Mouse (Mus musculus): ENCODE measurements around the gene Rpl19.
A peak's percentile ranks its signal among the peaks of the same experiment; 100 is the strongest.

Rpl19 gene

DNA sequence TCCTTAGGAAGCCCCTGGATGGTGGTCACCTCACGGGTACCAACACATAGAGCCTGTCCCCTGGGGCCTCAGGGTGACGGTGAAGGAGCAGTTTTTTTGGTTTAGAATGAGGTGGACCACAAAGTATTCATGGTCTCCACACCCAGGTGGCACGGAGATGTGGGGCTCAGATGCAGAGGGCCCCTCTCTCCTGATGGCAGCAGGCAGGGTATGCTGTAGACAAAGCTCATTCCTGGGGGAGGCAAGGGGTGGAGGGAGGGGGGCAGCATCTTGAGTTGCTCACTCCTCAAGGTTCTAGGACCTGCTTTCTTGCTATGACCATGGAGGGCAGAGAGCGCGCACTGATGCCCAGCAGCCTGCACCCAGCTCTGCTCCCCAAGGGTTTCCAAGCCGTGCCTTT is 24.5 kb upstream of the Rpl19 start:
- TF ChIP-seq NANOG (IDR thresholded peaks at IDR 0.05; ENCODE audit: borderline replicate concordance, low read length) (no peak), POU5F1 (IDR thresholded peaks at IDR 0.05; ENCODE audit: borderline replicate concordance, low read length) (no peak), CTCF (conservative IDR thresholded peaks at IDR 0.05; ENCODE audit: low read length) (no peak)
- peaks cover 26% of the 10 kb centered on the region for H3K36me3 ChIP-seq (ENCODE audit: insufficient read depth, low read length)
- H3K9me3 ChIP-seq (ENCODE audit: low read length), result no peaks in the 10 kb centered on the region
- peaks cover 4% of the 10 kb centered on the region; the same call in 1 of the 2 replicates for H3K27me3 ChIP-seq (ENCODE audit: insufficient read depth, low read length)
- peak overlapping the region; percentile 77 for H3K4me3 ChIP-seq (replicated peaks; ENCODE audit: low read length)
- peaks cover 70% of the 10 kb centered on the region for H3K4me1 ChIP-seq (replicated peaks; ENCODE audit: low read depth, low read length)

DNA sequence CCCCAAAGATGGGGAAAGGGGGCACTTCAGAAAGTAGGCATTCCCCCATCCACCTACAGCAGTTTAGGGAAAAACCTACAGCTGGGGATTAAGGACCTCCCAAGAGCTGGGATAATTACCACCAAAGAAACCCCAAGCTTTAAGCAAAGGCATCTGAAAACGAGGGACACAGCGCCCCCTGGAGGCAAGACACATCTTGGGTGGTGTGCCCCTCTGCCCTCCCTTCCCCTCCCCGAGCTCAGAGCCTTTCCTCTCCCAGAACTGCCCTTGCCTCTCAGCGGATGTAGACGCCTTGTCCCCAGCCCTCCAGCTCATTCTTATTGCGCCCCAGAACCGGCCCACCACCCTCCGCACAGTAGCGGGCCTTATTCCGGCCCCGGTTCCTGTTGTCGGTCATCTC is 23.9 kb upstream of the Rpl19 start:
- Histone ChIP-seq H3K4me3 (replicated peaks; ENCODE audit: low read length) (peak overlapping the region; percentile 77), H3K27me3 (ENCODE audit: insufficient read depth, low read length) (peaks cover 4% of the 10 kb centered on the region; the same call in 1 of the 2 replicates), H3K4me1 (replicated peaks; ENCODE audit: low read depth, low read length) (peaks cover 70% of the 10 kb centered on the region), H3K9me3 (ENCODE audit: low read length) (no peaks in the 10 kb centered on the region), H3K36me3 (ENCODE audit: insufficient read depth, low read length) (peaks cover 32% of the 10 kb centered on the region)
- TF ChIP-seq NANOG (IDR thresholded peaks at IDR 0.05; ENCODE audit: borderline replicate concordance, low read length), result no peak
- TF ChIP-seq CTCF (conservative IDR thresholded peaks at IDR 0.05; ENCODE audit: low read length), result peak; percentile 86

DNA sequence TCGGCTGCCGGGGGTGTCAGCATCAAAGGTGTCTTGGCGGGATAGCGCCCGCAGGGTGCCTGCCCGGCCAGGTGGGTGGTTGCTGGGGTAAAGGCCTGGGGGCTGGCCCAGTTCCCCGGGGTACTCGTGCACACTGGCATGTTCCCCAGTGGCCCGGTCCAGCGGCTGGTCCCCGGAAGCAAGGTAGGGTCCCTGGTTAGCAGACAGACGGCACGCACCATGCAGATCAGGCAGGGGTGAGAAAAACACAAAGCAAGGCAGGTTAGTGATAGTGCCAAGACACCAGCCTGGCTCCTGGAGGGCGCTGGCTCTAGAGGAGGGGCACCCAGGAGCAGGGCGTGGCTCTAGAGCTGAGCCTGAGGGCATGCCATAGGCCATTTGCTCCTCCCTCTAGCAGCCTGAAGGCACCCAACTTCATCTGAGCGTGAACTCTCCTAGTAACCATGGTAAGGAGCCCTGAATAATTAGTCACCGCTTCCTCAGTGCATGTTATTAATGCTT is 23.3 kb upstream of the Rpl19 start:
- peak overlapping the region; percentile 77 for H3K4me3 ChIP-seq (replicated peaks; ENCODE audit: low read length)
- TF ChIP-seq CTCF (conservative IDR thresholded peaks at IDR 0.05; ENCODE audit: low read length), result no peak
- TF ChIP-seq POU5F1 (IDR thresholded peaks at IDR 0.05; ENCODE audit: borderline replicate concordance, low read length), result no peak
- peaks cover 38% of the 10 kb centered on the region for H3K36me3 ChIP-seq (ENCODE audit: insufficient read depth, low read length)
- no peaks in the 10 kb centered on the region for H3K9me3 ChIP-seq (ENCODE audit: low read length)
- peaks cover 1% of the 10 kb centered on the region; the same call in 1 of the 2 replicates for H3K27me3 ChIP-seq (ENCODE audit: insufficient read depth, low read length)
- H3K4me1 ChIP-seq (replicated peaks; ENCODE audit: low read depth, low read length), result peaks cover 70% of the 10 kb centered on the region

DNA sequence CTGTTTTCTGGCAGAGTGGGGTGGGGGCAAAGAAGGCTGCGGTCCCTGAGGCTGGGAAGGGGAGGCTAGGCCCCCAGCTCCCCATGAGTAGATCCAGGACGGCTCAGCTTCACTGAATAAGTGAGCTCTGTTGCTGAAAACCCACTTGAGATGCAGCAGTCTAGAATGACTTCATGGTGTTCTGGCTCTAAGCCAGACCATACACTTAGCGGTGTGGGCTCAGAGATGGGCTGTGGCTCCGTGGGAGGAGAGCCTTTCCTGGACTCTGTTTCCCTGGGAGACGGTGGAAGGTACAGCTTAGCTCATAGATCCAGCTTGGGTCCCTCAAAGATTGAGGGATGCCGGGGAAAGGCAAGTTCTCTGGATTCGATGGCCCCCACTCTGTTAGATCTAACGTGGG is 22.3 kb upstream of the Rpl19 start:
- no peaks in the 10 kb centered on the region for H3K27me3 ChIP-seq (ENCODE audit: insufficient read depth, low read length)
- peak overlapping the region; percentile 85 for H3K4me3 ChIP-seq (replicated peaks; ENCODE audit: low read length)
- peaks cover 69% of the 10 kb centered on the region for H3K4me1 ChIP-seq (replicated peaks; ENCODE audit: low read depth, low read length)
- H3K36me3 ChIP-seq (ENCODE audit: insufficient read depth, low read length), result peaks cover 48% of the 10 kb centered on the region
- no peak for TF ChIP-seq NANOG (IDR thresholded peaks at IDR 0.05; ENCODE audit: borderline replicate concordance, low read length)
- no peak for TF ChIP-seq CTCF (conservative IDR thresholded peaks at IDR 0.05; ENCODE audit: low read length)
- no peak for TF ChIP-seq POU5F1 (IDR thresholded peaks at IDR 0.05; ENCODE audit: borderline replicate concordance, low read length)
- H3K9me3 ChIP-seq (ENCODE audit: low read length), result no peaks in the 10 kb centered on the region

DNA sequence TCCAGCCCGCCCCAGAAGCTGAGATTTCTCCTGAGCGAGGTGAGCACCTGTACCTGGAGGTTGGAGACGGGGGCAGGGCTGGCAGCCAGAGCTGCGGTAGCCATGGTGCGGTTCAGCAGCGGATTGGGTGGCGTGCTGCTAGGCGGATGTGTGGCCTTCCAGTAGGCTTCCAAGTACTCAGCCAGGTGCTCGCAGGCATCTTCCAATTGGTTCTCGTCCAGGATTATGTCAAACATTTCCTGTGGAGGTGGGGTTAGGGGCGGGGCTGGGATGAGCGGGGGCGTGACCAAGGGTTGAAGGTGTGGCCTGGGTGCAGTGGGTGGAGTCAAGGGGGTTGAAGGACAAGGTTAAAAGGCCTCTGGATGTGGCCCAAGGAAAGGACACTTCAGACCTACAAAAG is 21.4 kb upstream of the Rpl19 start:
- Histone ChIP-seq H3K4me3 (replicated peaks; ENCODE audit: low read length) (peak overlapping the region; percentile 85), H3K27me3 (ENCODE audit: insufficient read depth, low read length) (no peaks in the 10 kb centered on the region), H3K4me1 (replicated peaks; ENCODE audit: low read depth, low read length) (peaks cover 65% of the 10 kb centered on the region), H3K9me3 (ENCODE audit: low read length) (no peaks in the 10 kb centered on the region), H3K36me3 (ENCODE audit: insufficient read depth, low read length) (peaks cover 57% of the 10 kb centered on the region)
- TF ChIP-seq POU5F1 (IDR thresholded peaks at IDR 0.05; ENCODE audit: borderline replicate concordance, low read length) (no peak), NANOG (IDR thresholded peaks at IDR 0.05; ENCODE audit: borderline replicate concordance, low read length) (no peak), CTCF (conservative IDR thresholded peaks at IDR 0.05; ENCODE audit: low read length) (no peak)

DNA sequence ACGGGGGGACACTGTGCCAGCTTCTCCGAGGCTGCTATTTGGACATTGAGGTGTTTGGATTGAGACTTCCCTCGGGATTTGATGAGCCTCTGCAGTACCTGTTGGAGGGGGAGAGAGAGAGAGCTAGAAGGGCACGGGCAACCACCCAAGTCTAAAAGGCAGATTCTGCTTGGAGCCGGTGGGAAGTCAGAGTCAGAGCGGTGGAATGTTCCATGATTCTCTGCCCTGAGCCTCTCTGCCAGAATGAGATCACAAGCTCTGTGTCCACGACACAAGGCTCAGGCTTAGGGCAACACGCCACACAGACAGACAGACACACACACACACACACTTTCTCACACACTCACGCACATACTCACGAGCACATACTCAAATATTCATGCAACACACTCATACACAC is 20.8 kb upstream of the Rpl19 start:
- Histone ChIP-seq H3K4me3 (replicated peaks; ENCODE audit: low read length) (peak overlapping the region; percentile 37), H3K4me1 (replicated peaks; ENCODE audit: low read depth, low read length) (peaks cover 65% of the 10 kb centered on the region), H3K36me3 (ENCODE audit: insufficient read depth, low read length) (peaks cover 63% of the 10 kb centered on the region), H3K9me3 (ENCODE audit: low read length) (no peaks in the 10 kb centered on the region), H3K27me3 (ENCODE audit: insufficient read depth, low read length) (no peaks in the 10 kb centered on the region)
- TF ChIP-seq NANOG (IDR thresholded peaks at IDR 0.05; ENCODE audit: borderline replicate concordance, low read length) (no peak), CTCF (conservative IDR thresholded peaks at IDR 0.05; ENCODE audit: low read length) (no peak)

DNA sequence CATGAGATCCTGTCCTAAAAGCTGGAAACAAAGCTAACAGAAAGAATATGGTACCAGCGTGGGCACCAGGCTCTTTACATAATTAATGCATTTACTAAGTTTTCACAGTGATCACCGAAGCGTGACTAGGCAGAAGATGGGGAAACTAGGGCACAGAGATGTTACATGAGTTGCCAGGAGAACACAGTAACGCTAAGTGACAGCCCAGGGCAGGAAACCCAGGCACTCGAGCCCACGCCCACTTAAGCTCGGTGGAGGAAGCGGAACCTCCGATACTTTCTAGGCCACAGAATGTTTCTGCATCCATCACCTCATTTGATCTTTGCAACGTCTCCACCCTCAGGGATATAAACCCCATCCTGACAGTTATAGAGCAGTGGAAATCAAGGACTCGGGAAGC is 18.4 kb upstream of the Rpl19 start:
- H3K4me1 ChIP-seq (replicated peaks; ENCODE audit: low read depth, low read length), result peaks cover 62% of the 10 kb centered on the region
- H3K9me3 ChIP-seq (ENCODE audit: low read length), result no peaks in the 10 kb centered on the region
- H3K4me3 ChIP-seq (replicated peaks; ENCODE audit: low read length), result no peak overlapping the region
- peaks cover 70% of the 10 kb centered on the region for H3K36me3 ChIP-seq (ENCODE audit: insufficient read depth, low read length)
- H3K27me3 ChIP-seq (ENCODE audit: insufficient read depth, low read length), result no peaks in the 10 kb centered on the region
- no peak for TF ChIP-seq POU5F1 (IDR thresholded peaks at IDR 0.05; ENCODE audit: borderline replicate concordance, low read length)

DNA sequence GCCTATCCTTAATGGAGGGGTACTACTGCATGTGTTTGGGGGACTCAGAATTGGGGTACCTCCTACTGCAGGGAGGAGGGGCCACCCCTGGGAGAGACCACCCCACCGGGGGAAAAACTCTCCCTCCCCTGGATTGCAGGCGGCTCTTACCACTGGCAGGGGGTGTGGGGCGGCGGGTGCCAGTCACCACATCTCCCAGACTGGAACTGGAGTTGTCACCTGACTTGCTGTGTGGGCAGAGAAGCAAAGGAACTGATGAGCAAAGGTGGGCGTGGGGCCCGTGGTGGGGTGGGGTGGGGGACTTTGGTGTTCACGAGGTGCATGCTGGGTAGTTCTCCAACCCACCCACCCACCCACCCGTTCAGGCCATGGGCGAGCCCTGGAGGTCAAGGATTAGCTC is 14.8 kb upstream of the Rpl19 start:
- Histone ChIP-seq H3K9me3 (ENCODE audit: low read length) (no peaks in the 10 kb centered on the region), H3K4me1 (replicated peaks; ENCODE audit: low read depth, low read length) (peaks cover 50% of the 10 kb centered on the region), H3K36me3 (ENCODE audit: insufficient read depth, low read length) (peaks cover 70% of the 10 kb centered on the region), H3K4me3 (replicated peaks; ENCODE audit: low read length) (peak overlapping the region; percentile 74), H3K27me3 (ENCODE audit: insufficient read depth, low read length) (no peaks in the 10 kb centered on the region)
- TF ChIP-seq POU5F1 (IDR thresholded peaks at IDR 0.05; ENCODE audit: borderline replicate concordance, low read length) (no peak), NANOG (IDR thresholded peaks at IDR 0.05; ENCODE audit: borderline replicate concordance, low read length) (no peak), CTCF (conservative IDR thresholded peaks at IDR 0.05; ENCODE audit: low read length) (no peak)

DNA sequence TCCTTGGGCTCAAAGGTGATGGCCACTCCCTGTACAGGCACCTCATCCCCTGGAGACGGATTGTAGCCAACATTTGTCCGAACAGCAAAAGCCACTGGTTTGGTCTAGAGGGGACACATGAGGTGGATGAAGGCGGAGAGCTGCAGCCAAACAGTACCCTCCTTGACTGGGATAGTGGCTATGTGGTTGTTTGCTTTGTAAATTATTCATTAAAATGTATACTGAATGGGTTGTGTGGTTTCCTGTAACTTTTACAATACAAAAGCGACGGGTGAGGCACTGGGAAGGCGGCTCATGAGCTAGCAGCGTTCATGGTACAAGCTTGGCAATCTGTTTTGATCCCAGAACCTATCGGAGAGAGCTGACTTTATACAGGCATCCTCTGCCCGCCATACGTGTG is 13.7 kb upstream of the Rpl19 start:
- H3K9me3 ChIP-seq (ENCODE audit: low read length), result no peaks in the 10 kb centered on the region
- H3K36me3 ChIP-seq (ENCODE audit: insufficient read depth, low read length), result peaks cover 70% of the 10 kb centered on the region
- H3K4me3 ChIP-seq (replicated peaks; ENCODE audit: low read length), result peak overlapping the region; percentile 74
- H3K4me1 ChIP-seq (replicated peaks; ENCODE audit: low read depth, low read length), result peaks cover 50% of the 10 kb centered on the region
- TF ChIP-seq POU5F1 (IDR thresholded peaks at IDR 0.05; ENCODE audit: borderline replicate concordance, low read length), result no peak
- no peaks in the 10 kb centered on the region for H3K27me3 ChIP-seq (ENCODE audit: insufficient read depth, low read length)

All from E14TG2a.4 (cell line).